ENCODE assay signal across 30 mouse cellular contexts in genomic region chr4:83407688-83408087, GRCm38 (mm10). TPM values are rescaled to one million over a fixed set of nuclear protein-coding genes. Genes with fewer than 3 reads are reported as not detected.
DNase-seq lines count a peak whose midpoint lies in the region; ATAC-seq and TF ChIP-seq lines count a peak whose summit lies in the region.
"Had no signal": no experiment of that assay in that cellular context is flagged by ENCODE, and none has a peak within 500 bp of the region (broad histone marks: within the 10 kb centered on the region; RNA-seq: fewer than 3 reads in every experiment).

No protein-coding gene starts in this region.

- no peaks in the 10 kb centered on the region for H3K36me3 ChIP-seq in lung, postnatal 0 days (ENCODE audit: insufficient read depth, low read length)
- H3K36me3 ChIP-seq in hindbrain, embryonic 14.5 days (replicated peaks; ENCODE audit: control insufficient read depth, insufficient read depth): no peaks in the 10 kb centered on the region
- H3K36me3 ChIP-seq: embryonic facial prominence, embryonic 12.5 days; heart, embryonic 13.5 days; intestine, embryonic 15.5 days; liver, embryonic 12.5 days; midbrain, embryonic 15.5 days had no signal

- ATAC-seq in lung, postnatal 0 days: no peak
- ATAC-seq in megakaryocyte progenitor cell, adult 5-6 weeks (replicated peaks; ENCODE audit: poor library complexity): peak; percentile 57
- no peak for ATAC-seq in hindbrain, embryonic 14.5 days (ENCODE audit: low FRiP score)
- ATAC-seq: forebrain, embryonic 14.5 days; hindbrain, embryonic 16.5 days; intestine, embryonic 15.5 days; liver, embryonic 12.5 days; liver, postnatal 0 days; midbrain, embryonic 15.5 days had no signal

- TF ChIP-seq EP300 in lung, postnatal 0 days (IDR thresholded peaks at IDR 0.05): no peak

- no peak overlapping the region for H3K27ac ChIP-seq in lung, postnatal 0 days (ENCODE audit: low read length)
- no peak overlapping the region for H3K27ac ChIP-seq in hindbrain, embryonic 14.5 days
- H3K27ac ChIP-seq: embryonic facial prominence, embryonic 12.5 days; heart, adult 2 months; heart, embryonic 13.5 days; intestine, embryonic 15.5 days; limb, embryonic 13.5 days; liver, embryonic 12.5 days; midbrain, embryonic 15.5 days had no signal

- WGBS in lung, postnatal 0 days: 88% methylated on average over 6 of the region's 6 CpGs
- 90% methylated on average over 6 of the region's 6 CpGs for WGBS in hindbrain, embryonic 14.5 days

- no peaks in the 10 kb centered on the region for H3K4me1 ChIP-seq in lung, postnatal 0 days (ENCODE audit: insufficient read depth, low read depth, low read length)
- no peaks in the 10 kb centered on the region for H3K4me1 ChIP-seq in hindbrain, embryonic 14.5 days (replicated peaks; ENCODE audit: control insufficient read depth, insufficient read depth, low read length)
- H3K4me1 ChIP-seq: embryonic facial prominence, embryonic 12.5 days; heart, embryonic 13.5 days; intestine, embryonic 15.5 days; limb, embryonic 13.5 days; midbrain, embryonic 15.5 days had no signal

- H3K27me3 ChIP-seq in lung, postnatal 0 days (replicated peaks; ENCODE audit: insufficient read depth, low read length): no peaks in the 10 kb centered on the region
- no peaks in the 10 kb centered on the region for H3K27me3 ChIP-seq in hindbrain, embryonic 14.5 days (ENCODE audit: control insufficient read depth, insufficient read depth, low read length)
- H3K27me3 ChIP-seq: CH12.LX; embryonic facial prominence, embryonic 12.5 days; heart, embryonic 13.5 days; intestine, embryonic 15.5 days; limb, embryonic 13.5 days; liver, embryonic 12.5 days; midbrain, embryonic 15.5 days had no signal

- H3K9ac ChIP-seq in lung, postnatal 0 days (replicated peaks; ENCODE audit: low read depth): no peak overlapping the region
- H3K9ac ChIP-seq in hindbrain, embryonic 14.5 days: no peak overlapping the region
- H3K9ac ChIP-seq: embryonic facial prominence, embryonic 12.5 days; heart, embryonic 13.5 days; intestine, embryonic 15.5 days; limb, embryonic 13.5 days; liver, embryonic 12.5 days; liver, postnatal 0 days; midbrain, embryonic 15.5 days had no signal

- no peak overlapping the region for H3K4me2 ChIP-seq in lung, postnatal 0 days (replicated peaks; ENCODE audit: low read depth, low read length)
- no peak overlapping the region for H3K4me2 ChIP-seq in hindbrain, embryonic 14.5 days (replicated peaks)
- H3K4me2 ChIP-seq: embryonic facial prominence, embryonic 12.5 days; heart, embryonic 13.5 days; intestine, embryonic 15.5 days; limb, embryonic 13.5 days; liver, embryonic 12.5 days; midbrain, embryonic 15.5 days had no signal

- peak; percentile 24 for DNase-seq in lung, postnatal 25 days (ENCODE audit: low spot score)
- no peak for DNase-seq in lung, postnatal 0 days (ENCODE audit: low spot score)
- peak; percentile 41 for DNase-seq in CD4-positive helper T cell, adult 2 months (ENCODE audit: low read depth, low spot score)
- peak; percentile 7 for DNase-seq in c-Kit-positive CD71-negative TER-119-negative erythroid progenitor cells, embryonic 14.5 days (ENCODE audit: low read depth)
- DNase-seq in hindbrain, embryonic 14.5 days (ENCODE audit: low spot score): no peak
- DNase-seq in adrenal gland, adult 2 months: no peak
- DNase-seq: adrenal gland, postnatal 36 days; cerebellum, adult 8-10 months; cerebellum, postnatal 25 days; embryo, embryonic 11 days; gastrocnemius, postnatal 25 days; heart, adult 2 months; heart, postnatal 10 days; kidney, adult 2 months; kidney, postnatal 36 days; liver, postnatal 0 days; right cerebral cortex, postnatal 4 days; thymus, adult 2 months; thymus, postnatal 36 days had no signal

- TF ChIP-seq CTCF in lung, postnatal 0 days (IDR thresholded peaks at IDR 0.05): no peak

- H3K9me3 ChIP-seq in lung, postnatal 0 days (ENCODE audit: low read length): peaks cover 15% of the 10 kb centered on the region
- H3K9me3 ChIP-seq in hindbrain, embryonic 14.5 days (ENCODE audit: control insufficient read depth, low read length): peaks cover 21% of the 10 kb centered on the region
- H3K9me3 ChIP-seq: intestine, embryonic 15.5 days had no signal

- H3K4me3 ChIP-seq in lung, postnatal 0 days (ENCODE audit: low read depth, low read length): no peak overlapping the region
- H3K4me3 ChIP-seq in hindbrain, embryonic 14.5 days (replicated peaks; ENCODE audit: low read length): no peak overlapping the region
- H3K4me3 ChIP-seq: embryonic facial prominence, embryonic 12.5 days; heart, adult 2 months; heart, embryonic 13.5 days; intestine, embryonic 15.5 days; limb, embryonic 13.5 days; liver, embryonic 12.5 days; megakaryocyte, embryonic 14.5 days; midbrain, embryonic 15.5 days had no signal

RNA-seq across cellular contexts. Expression of gene Snapc3, which starts 9.8 kb away (rescaled TPM):
- 21.5 and 24.5 TPM in 2 replicates for polyA plus RNA-seq in lung, postnatal 0 days (2015; fragmentation: Nextera tagmentation; extraction: Ambion mirVana)
- total RNA-seq in megakaryocyte progenitor cell, adult 5-6 weeks (2015): 16.3 and 23.8 TPM in 2 replicates
- total RNA-seq in megakaryocyte progenitor cell, adult 5-6 weeks (2017): 33.6 and 35.0 TPM in 2 replicates
- polyA plus RNA-seq in hindbrain, embryonic 14.5 days (2014; fragmentation: Nextera tagmentation; extraction: Ambion mirVana): 62.6 and 66.5 TPM in 2 replicates
- 10 to 100 TPM; 19.2 to 22.5 TPM for total RNA-seq in adrenal gland, adult 2 months (2021)
- 22.7 and 28.5 TPM in 2 replicates for polyA plus RNA-seq in adrenal gland, adult 2 months (2012; rRNA removed)

Comparison
In these comparisons a context has a peak if more than half of its experiments do, and no peak if none do; other contexts are left out.
1. DNase-seq: peak in lung, postnatal 25 days (single experiment), CD4-positive helper T cell, adult 2 months (single experiment) and c-Kit-positive CD71-negative TER-119-negative erythroid progenitor cells, embryonic 14.5 days (single experiment); none in lung, postnatal 0 days (single experiment), hindbrain, embryonic 14.5 days (single experiment) and adrenal gland, adult 2 months (single experiment).